Mouse (Mus musculus) megakaryocyte, adult 5-6 weeks (primary cell): Measurements from ENCODE around the gene Tmem54. TPM values are rescaled to one million over a fixed set of nuclear protein-coding genes. Genes with fewer than 3 reads are reported as not detected.

Experiments
- ATAC-seq: 2 replicates; pipeline ENCODE4 v1.8.0; 2016; ENCODE audit warnings: mild to moderate bottlenecking, inconsistent platforms; ENCODE audit not compliant: poor library complexity, severe bottlenecking
- total RNA-seq, 2 experiments: library from RNA; stranded (forward) in 1 of 2; stranded (reverse) in 1 of 2; fragments of 153-499, 151-499 nt in 1 of 2; fragments of 221-1000, 200-1000 nt in 1 of 2; gene quantifications; 2 replicates each; pipeline versions ENCODE4 v1.2.3 to v1.2.4; 2015 to 2017

Gene Tmem54
- total RNA-seq, 2 experiments from 2014 or later, result not detected

DNA sequence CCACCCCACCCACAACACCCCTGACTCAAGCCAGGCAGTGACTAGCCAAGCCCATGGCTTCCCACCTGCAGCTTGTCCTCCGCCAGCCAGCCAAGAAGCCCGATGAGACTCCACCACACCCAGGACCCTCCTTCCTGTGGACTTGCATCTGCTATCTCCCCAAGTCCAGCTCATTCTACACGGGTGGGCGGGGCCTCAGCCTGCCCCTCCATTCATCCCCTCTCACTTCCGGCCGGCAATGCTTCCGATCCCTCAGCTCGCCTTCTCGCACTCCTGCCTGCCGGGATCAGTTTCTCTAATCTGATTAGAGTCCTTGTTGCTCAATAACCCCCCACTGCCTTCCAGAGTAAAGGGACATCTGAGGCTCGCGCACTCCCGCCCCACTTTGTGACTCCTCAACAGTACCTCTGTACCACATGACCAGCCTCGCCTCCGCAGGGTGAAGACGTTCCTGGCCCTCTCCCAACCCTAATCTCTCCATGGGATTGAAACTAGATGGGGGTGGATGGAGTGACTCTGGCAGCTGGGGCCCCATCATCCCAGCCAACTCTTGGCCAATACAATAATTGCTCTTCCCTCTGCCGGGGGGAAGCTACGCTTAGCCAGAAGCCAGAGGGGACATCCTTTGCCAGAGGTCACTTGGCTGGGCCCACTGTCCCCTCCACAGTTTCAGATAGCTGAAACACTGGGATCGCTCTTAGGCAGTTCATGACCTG lies 20.5 kb downstream of the Tmem54 start:
- no peak for ATAC-seq

- ATAC-seq, result no peak
These were observed 23.4 kb downstream of the Tmem54 start for GRCm38 (mm10) chr4:129128582-129129338.

DNA sequence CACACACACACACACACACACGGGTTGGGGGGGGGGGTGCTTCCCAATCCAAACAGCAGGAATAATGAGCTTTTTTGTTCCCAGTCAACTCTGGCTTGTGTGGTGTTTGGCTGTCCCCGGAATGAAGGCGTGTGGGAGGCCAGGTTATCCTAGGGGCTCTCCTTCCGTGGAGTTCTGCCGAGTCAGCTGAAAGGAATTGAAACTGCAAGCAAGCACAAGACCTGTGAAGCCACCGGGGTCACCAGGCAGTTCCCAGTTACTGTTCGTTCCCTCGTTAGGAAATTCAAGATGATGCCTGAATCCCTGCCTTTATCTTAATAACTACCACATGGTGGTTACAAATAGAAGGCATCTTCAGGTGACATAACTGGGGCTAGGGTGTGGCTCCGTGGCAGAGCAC lies 24.0 kb downstream of the Tmem54 start:
- no peak for ATAC-seq

- peak; percentile 67 for ATAC-seq
These were observed 24.8 kb downstream of the Tmem54 start for GRCm38 (mm10) chr4:129130149-129130548.

DNA sequence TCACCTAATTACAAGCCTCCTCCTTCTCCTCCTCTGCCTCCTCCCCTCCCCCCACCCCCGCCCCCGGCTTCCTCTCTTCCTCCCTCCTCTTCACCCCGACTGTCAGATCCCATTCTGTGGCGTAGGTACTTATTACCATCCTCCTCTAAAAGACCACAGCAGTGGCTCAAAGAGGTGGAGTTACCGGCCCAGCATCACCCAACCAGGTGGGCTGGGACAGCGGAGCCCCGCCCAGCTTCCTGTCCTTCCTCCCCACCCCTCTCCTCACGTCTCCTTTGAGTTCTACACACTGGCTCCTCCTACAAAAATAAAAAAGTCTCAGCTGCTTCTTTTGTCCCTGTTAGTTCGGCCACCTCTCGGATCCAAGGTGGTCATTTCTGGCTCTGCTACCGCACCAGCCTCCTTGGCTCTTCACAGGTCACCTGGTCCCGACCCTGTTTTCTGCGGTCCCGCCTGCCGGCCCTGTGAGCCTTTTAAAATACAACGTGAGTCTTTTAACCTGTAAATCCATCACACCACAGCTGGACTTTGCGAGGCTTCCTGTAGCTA lies 25.5 kb downstream of the Tmem54 start:
- ATAC-seq, result no peak

DNA sequence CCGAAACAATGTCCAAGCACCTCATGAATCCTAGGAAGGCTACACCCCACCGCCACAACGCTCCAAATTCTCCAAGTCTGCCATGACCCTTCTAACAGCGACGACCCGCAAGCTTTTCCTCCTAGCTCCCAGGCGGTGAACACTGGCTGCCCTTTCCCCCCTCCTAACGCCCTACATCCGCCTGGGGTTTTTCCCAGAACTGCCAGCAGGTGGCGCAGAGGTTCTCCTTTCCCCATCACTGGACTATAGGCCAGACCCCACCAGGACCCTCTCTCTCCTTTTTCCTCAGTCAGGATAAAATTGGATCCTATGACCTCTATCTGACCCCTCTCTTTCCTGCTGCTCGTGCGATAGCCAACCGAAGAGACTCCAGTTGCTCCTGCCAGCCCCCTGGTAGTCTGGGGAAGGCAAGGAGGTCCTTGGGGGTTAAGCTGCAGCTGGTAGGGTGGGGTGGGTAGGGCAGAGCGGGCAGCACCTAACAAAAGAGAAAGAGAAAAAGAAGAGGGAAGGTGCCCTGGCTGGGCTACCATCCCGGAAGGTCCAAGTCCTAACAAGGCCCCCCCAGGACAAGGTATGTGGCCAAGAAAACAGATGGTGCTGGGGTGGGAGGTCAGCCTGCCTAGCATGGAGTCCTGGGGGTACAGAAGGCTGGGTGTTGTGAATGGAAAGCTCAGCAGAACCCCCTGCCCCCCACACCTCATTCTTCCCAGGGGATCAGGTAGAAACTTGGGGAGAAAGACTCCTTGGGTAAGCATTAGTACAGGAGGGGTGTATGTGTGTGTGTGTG lies 29.6 kb downstream of the Tmem54 start:
- ATAC-seq, result peak; percentile 67

GRCm38 (mm10) chr4:129135637-129136036 lies 30.3 kb downstream of the Tmem54 start:
- ATAC-seq, result no peak

DNA sequence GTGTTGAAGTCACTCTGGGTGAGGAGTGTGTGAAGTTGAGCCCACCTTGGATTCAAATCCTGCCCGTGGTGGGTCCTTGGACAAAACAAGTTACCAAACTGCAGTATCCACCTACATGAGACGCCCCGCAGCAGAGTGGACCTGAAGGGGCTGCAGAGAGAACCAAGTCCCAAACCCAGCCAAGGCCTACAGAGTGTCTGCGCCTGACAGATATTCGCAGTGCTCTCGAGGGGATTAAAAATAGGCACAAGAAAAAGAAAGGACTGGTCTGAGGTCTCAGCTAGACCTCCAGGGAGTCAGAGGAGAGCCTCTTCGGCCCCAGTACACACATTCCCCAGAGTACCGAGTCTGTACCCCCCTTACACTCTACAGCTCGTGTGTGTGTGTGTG lies 30.8 kb downstream of the Tmem54 start:
- ATAC-seq, result no peak

- no peak for ATAC-seq
These were observed 31.4 kb downstream of the Tmem54 start, which contains the start of gene Fndc5 for GRCm38 (mm10) chr4:129136579-129137391. Fndc5 (plus strand) TSS chr4:129136999.

DNA sequence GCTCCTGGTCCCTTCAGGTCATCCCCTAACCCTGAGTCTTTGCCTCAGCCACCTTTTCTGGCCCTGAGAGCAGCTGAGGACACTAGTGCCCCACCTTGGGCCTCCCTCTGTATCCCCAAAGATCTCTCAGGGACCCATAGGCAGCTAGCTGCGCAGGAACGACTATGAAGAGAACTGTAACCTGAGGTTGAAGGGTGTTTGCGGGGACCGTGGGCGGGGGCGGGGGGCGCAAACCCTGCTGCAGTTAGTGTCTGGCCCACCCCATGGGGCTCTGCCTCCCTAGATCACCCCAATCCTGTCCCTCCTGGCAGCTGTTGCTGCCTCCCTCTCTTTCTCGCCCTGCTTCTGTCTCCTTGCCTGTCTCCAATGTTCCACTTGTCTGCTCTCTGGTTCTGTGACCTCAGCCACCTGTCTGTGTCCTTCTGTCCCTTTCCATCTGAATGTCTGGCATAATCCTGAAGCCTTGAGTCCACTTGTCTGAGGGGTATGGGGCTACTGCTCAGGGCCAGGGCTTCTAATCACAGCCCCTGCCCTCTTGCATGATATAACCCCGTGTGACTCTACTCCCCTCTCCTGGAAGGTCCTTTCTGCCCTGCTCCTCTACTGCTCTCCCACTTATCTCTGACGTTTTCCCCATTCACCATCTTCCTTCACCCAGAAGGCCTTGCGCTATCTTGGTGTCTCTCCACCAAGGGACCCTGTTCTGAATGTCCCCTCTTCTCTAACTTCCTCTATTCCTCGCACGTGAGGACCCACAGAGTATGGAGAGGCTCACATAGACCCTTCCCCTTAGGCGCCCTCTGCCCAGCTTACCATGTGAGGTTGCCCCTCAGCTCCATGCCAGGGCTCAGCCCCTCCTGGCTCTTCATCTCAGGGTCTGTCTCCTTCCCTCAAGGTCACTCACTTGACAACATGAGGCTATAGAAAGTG lies 32.3 kb downstream of the Tmem54 start:
- ATAC-seq, result no peak

DNA sequence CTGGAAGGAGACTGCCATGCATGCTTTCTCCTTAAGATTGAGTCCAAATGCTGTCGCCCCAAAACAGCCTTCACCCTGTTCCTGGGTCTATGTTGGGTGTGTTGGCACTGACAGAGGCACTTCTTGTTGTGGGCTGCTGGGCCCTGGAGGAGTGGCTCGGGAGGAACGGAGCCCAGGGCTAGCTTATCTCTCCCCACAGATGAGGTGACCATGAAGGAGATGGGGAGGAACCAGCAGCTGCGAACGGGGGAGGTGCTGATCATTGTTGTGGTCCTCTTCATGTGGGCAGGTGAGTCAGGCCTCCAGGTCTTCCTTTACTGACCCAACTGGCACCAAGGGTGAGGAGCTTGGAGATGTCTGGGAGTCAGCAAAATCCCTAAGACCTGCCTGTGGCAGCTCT lies 34.3 kb downstream of the Tmem54 start:
- ATAC-seq, result no peak

DNA sequence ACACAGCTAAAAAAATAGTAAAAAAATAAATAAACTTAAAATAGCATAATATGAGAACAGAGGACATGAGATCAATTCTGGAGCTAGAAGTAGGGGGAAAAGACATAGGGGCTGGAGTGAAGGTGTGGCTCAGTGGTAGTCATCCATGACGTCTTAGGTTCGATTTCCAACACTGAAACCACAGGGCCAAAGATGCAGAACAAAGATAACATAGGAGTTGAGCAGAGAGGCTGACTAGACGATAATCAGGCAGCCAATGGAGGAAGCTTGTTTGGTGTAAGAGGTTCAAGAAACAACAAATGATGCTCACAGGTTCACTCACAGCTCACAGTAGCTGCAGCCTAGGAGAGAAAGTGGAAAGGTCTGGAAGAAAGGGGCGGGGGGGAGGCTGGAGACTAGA lies 35.5 kb downstream of the Tmem54 start:
- ATAC-seq, result peak; percentile 43; the same call in 1 of the 2 replicates

DNA sequence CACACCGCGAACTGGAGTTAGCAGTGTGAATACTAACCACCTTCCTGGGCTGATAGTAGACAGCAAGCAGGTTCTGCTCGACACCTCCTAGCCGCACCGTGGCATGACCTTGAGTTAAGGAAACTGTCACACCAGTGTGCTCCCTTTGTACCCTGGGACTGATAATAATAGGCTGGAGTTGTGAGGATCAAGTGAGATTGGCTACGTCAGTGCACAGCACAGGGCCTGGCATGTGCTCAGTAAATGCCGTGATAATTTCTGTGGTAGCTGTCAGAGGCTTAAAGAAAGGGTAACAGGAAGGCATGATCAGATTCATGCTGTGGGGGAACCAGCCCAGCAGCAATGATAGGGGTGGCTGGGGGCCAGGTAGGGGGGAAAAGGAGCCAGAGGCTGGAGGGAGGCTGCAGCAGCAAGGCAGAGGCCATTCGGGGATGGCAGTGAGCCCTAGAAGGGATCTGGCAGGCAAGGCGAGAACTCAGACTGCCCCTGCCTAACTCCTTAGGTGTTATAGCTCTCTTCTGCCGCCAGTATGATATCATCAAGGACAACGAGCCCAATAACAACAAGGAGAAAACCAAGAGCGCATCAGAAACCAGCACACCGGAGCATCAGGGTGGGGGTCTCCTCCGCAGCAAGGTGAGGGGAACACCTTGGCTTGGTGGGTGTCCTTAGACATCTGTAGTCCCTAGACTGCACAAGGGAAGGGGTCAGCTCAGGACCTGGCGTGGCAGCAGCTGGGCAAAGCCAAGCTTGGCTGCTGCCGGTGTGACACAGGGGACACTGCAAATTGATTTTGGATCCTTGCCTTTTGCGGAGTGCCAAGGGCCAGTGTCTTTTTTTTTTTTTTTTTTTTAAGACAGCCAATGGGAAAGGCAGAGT lies 36.5 kb downstream of the Tmem54 start:
- ATAC-seq, result no peak

GRCm38 (mm10) chr4:129142439-129143045 lies 37.2 kb downstream of the Tmem54 start:
- ATAC-seq, result peak; percentile 80

DNA sequence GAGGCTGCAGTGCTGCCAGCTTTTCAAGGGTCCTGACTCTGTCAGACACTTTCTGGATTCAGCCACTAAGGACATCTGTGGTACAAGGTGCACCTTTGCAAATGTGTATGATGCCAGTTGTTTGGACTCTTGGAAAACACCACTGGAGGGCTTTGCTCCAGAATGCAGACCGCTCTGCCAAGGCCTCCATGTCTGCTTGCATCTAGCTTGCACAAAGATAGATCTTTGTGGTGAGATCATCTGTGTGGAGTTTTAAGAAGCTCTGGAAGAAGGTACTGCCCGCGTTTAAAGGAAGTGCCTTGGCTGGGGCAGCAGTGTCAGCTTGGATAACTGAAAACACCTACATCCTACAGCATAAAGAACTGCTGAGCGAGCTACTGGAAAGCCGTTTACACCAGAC lies 38.2 kb downstream of the Tmem54 start:
- no peak for ATAC-seq

- no peak for ATAC-seq
These were observed 39.3 kb downstream of the Tmem54 start for GRCm38 (mm10) chr4:129144401-129145367.

DNA sequence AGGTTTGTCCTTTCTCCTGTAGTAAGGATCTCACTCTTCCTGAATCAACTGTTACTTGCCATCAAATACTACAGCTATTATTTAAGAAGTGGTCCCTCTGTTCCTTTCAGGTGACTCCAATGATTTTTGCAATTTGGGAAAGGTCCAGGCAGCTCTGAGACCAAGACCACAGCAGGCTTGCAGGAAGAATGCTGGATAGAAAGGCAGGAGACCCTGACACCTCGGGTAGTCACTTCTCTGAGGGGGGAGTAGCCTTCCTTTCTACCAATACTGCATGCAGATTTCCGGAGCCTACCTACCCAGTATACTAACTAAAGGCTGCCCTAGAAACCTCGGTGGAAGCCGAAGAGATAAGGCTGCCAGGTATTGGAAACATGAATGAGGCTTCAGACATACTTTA lies 40.1 kb downstream of the Tmem54 start:
- ATAC-seq, result no peak
